Mouse (Mus musculus) neural tube, embryonic 14.5 days (tissue): Measurements from ENCODE around the gene Chst4. TPM values are rescaled to one million over a fixed set of nuclear protein-coding genes. Genes with fewer than 3 reads are reported as not detected.

Experiments used
- ATAC-seq: fragments of 200-750 bp; cut with Nextera tagmentation; 2 replicates; pipeline ENCODE4 v1.8.0; 2017; ENCODE audit warnings: low read depth, mild to moderate bottlenecking, moderate TSS enrichment, moderate library complexity
- H3K27ac ChIP-seq: fragments of 300-500 bp; sonication (generic); 2 replicates; pipeline ENCODE4 v1.5.1; 2014; ENCODE audit warnings: low read depth, mild to moderate bottlenecking, control low read depth, low read length, moderate library complexity, mixed read lengths
- H3K27me3 ChIP-seq: fragments of 300-500 bp; sonication (generic); 2 replicates; pipeline ENCODE4 v1.6.1; 2014; ENCODE audit warnings: low read length; ENCODE audit not compliant: control insufficient read depth, insufficient read depth
- H3K36me3 ChIP-seq: fragments of 300-500 bp; sonication (generic); 2 replicates; pipeline ENCODE4 v1.6.1; 2014; ENCODE audit warnings: low read length, mixed read lengths; ENCODE audit not compliant: control insufficient read depth, insufficient read depth
- H3K4me1 ChIP-seq: fragments of 300-500 bp; sonication (generic); 2 replicates; pipeline ENCODE4 v1.6.1; 2014; ENCODE audit warnings: low read length; ENCODE audit not compliant: control insufficient read depth, insufficient read depth
- H3K4me2 ChIP-seq: fragments of 300-500 bp; sonication (generic); 2 replicates; pipeline ENCODE4 v1.6.1; 2014; ENCODE audit warnings: mild to moderate bottlenecking, low read depth, low read length, control low read depth
- H3K4me3 ChIP-seq: fragments of 300-500 bp; sonication (generic); 2 replicates; pipeline ENCODE4 v1.5.1; 2014; ENCODE audit warnings: low read depth, low read length, control low read depth, mixed read lengths
- H3K9ac ChIP-seq: fragments of 300-500 bp; sonication (generic); replicated peaks from 2 replicates; pipeline ENCODE4 v1.6.1; 2014; ENCODE audit warnings: low read depth, mild to moderate bottlenecking, control low read depth, low read length, mixed read lengths
- H3K9me3 ChIP-seq: fragments of 300-500 bp; sonication (generic); 2 replicates; pipeline ENCODE4 v1.6.1; 2016; ENCODE audit warnings: low read length; ENCODE audit not compliant: control insufficient read depth
- WGBS: fragments of 180-500 bp; shearing (Covaris S2); extraction: QIAGEN DNeasy Blood & Tissue Kit; methylation state at CpG from one replicate; pipeline ENCODE4 v1.1.7; 2014; 5-methylcytosine and 5-hydroxymethylcytosine counted together
- polyA plus RNA-seq: library from polyadenylated mRNA; unstranded; fragments of >200 nt; fragmentation: Nextera tagmentation; extraction: Ambion mirVana; gene quantifications from 2 replicates; pipeline ENCODE4 v1.2.1, GENCODE M21; 2014

Gene Chst4
- polyA plus RNA-seq, 1 experiment from 2014 or later = not detected

GRCm38 (mm10) chr8:110010868-110011267 is 28.7 kb downstream of the Chst4 start:
- 43% methylated on average over 5 of the region's 5 CpGs for WGBS
- Histone ChIP-seq H3K4me2 (no peak overlapping the region), H3K9me3 (no peaks in the 10 kb centered on the region), H3K27ac (no peak overlapping the region), H3K36me3 (no peaks in the 10 kb centered on the region), H3K27me3 (no peaks in the 10 kb centered on the region), H3K4me3 (no peak overlapping the region), H3K4me1 (peaks cover 5% of the 10 kb centered on the region), H3K9ac (no peak overlapping the region)
- no peak for ATAC-seq

- Histone ChIP-seq H3K4me3 (no peak overlapping the region), H3K9ac (no peak overlapping the region), H3K4me1 (peaks cover 5% of the 10 kb centered on the region), H3K4me2 (no peak overlapping the region), H3K9me3 (no peaks in the 10 kb centered on the region), H3K27ac (no peak overlapping the region), H3K27me3 (no peaks in the 10 kb centered on the region), H3K36me3 (no peaks in the 10 kb centered on the region)
- no peak for ATAC-seq
- 78% methylated on average over 8 of the region's 8 CpGs for WGBS
Measured at GRCm38 (mm10) chr8:110008995-110009446, 30.5 kb downstream of the Chst4 start.

- peaks cover 5% of the 10 kb centered on the region for H3K4me1 ChIP-seq
- no peaks in the 10 kb centered on the region for H3K36me3 ChIP-seq
- no peak overlapping the region for H3K9ac ChIP-seq
- H3K27ac ChIP-seq = no peak overlapping the region
- no peaks in the 10 kb centered on the region for H3K27me3 ChIP-seq
- WGBS = 90% methylated on average over 26 of the region's 26 CpGs
- ATAC-seq = no peak
- no peak overlapping the region for H3K4me2 ChIP-seq
- no peak overlapping the region for H3K4me3 ChIP-seq
- H3K9me3 ChIP-seq = no peaks in the 10 kb centered on the region
Measured at GRCm38 (mm10) chr8:110008228-110008994, 31.1 kb downstream of the Chst4 start.

DNA sequence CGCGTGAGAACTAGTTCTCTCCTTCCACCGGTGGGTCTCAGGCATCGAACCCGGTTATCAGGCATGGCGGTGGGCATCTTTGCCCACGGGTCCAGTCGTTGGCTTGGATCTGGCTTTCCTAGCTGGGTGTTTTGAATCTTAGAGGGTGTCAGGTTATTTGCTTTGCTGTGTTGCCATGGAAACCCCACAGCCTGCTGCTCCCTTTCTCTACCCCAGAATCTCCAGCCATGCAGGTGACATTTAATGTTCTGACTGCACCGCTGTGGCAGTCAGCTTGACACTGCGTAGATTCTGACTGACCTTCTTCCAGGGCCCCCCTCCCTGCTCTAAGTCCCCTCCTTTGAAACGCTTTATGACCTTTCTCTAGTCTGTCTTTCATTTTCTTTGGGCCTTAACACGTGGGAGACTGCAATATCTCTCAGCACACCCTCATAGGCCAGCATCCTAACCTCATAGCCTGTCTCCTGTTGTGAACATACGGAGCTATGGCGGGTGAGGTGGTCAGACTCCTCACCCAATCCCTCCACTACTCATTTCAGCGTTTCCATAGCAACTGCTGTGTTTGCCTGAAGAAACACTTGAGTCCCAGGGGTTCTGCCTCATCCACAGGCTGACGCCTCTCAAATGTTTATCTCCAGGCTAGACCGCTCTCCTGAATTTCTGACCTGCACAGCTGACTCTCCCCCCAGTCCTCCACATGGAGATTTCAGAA is 33.1 kb downstream of the Chst4 start:
- Histone ChIP-seq H3K4me1 (peaks cover 5% of the 10 kb centered on the region), H3K9ac (no peak overlapping the region), H3K4me3 (no peak overlapping the region), H3K4me2 (no peak overlapping the region), H3K27me3 (no peaks in the 10 kb centered on the region), H3K9me3 (no peaks in the 10 kb centered on the region), H3K36me3 (no peaks in the 10 kb centered on the region), H3K27ac (peak overlapping the region; percentile 34; the same call in 1 of the 2 replicates)
- 50% methylated on average over 17 of the region's 17 CpGs for WGBS
- peak; percentile 49 for ATAC-seq

DNA sequence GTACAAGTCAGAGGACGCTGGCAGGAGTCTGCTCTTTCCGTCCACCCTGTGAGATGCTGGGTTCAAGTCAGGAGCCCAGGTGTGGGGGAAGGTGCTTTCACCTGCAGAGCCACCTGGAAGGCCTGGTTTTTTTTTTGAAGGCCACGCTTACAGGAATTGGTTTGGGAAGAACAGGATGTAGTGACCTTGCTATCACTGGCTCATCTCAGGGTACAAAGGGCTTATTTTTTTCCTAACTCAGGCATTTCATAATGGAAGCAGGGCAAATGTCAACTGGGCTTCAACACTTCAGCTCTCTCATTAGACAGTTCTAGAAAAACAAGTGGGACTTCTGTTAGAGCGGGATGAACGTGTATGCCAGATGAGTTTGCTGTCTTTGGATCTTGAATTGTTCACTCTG is 35.2 kb downstream of the Chst4 start:
- Histone ChIP-seq H3K36me3 (no peaks in the 10 kb centered on the region), H3K4me2 (no peak overlapping the region), H3K4me3 (no peak overlapping the region), H3K4me1 (peaks cover 5% of the 10 kb centered on the region), H3K27ac (no peak overlapping the region), H3K9ac (no peak overlapping the region), H3K27me3 (no peaks in the 10 kb centered on the region), H3K9me3 (no peaks in the 10 kb centered on the region)
- ATAC-seq = no peak
- 83% methylated on average over 5 of the region's 5 CpGs for WGBS

- H3K9ac ChIP-seq = no peak overlapping the region
- no peaks in the 10 kb centered on the region for H3K9me3 ChIP-seq
- no peak overlapping the region for H3K4me3 ChIP-seq
- no peak overlapping the region for H3K4me2 ChIP-seq
- H3K27ac ChIP-seq = no peak overlapping the region
- 34% methylated on average over 9 of the region's 9 CpGs for WGBS
- no peak for ATAC-seq
- no peaks in the 10 kb centered on the region for H3K36me3 ChIP-seq
- peaks cover 5% of the 10 kb centered on the region for H3K4me1 ChIP-seq
- H3K27me3 ChIP-seq = no peaks in the 10 kb centered on the region
Measured at GRCm38 (mm10) chr8:110002953-110003352, 36.6 kb downstream of the Chst4 start.

DNA sequence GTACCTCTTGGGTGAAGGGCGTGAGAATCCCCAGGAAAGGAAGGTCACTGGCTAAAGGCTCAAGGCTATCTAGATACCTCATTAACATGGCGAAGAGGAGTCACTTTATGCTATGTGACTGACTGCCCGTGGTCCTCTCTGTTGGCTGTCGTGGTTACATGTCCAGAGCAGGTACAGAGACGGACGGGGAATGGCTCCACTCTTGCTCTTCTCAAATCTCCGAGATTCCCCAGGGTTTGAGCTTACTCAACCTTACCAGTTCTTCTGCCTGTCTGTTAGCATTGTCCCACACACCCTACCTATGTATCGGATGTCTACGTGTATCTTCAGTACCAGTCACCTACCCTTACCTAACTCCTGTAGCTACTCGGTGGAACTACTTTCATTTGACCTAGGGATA is 39.6 kb downstream of the Chst4 start:
- H3K4me3 ChIP-seq = no peak overlapping the region
- no peaks in the 10 kb centered on the region for H3K9me3 ChIP-seq
- no peaks in the 10 kb centered on the region for H3K4me1 ChIP-seq
- no peaks in the 10 kb centered on the region for H3K27me3 ChIP-seq
- ATAC-seq = no peak
- no peak overlapping the region for H3K9ac ChIP-seq
- 88% methylated on average over 10 of the region's 10 CpGs for WGBS
- H3K27ac ChIP-seq = no peak overlapping the region
- no peak overlapping the region for H3K4me2 ChIP-seq
- no peaks in the 10 kb centered on the region for H3K36me3 ChIP-seq

GRCm38 (mm10) chr8:109998066-109998465 is 41.5 kb downstream of the Chst4 start:
- ATAC-seq = no peak
- H3K9me3 ChIP-seq = no peaks in the 10 kb centered on the region
- WGBS = 72% methylated on average over 7 of the region's 7 CpGs

DNA sequence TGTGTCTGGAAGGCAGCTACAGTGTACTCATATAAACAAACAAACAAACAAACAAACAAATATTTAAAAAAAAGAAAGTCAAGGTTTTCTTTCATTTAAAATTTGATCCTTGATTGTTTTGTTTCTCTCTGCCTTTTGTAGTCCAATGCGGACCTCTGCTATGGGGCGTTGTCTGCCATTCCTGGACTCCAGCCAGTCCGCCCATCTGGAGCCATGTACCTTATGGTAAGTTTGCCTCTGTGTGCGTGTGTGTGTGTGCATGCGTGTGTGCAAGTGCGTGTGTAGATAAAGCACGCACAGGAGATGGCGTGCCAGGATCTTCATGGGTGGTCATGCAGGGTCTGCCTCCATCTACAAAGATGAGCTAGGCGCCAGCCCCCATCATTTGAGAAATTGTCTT is 42.2 kb downstream of the Chst4 start:
- Histone ChIP-seq H3K4me2 (no peak overlapping the region), H3K36me3 (no peaks in the 10 kb centered on the region), H3K9ac (no peak overlapping the region), H3K4me3 (no peak overlapping the region), H3K4me1 (no peaks in the 10 kb centered on the region), H3K27me3 (no peaks in the 10 kb centered on the region), H3K27ac (no peak overlapping the region), H3K9me3 (no peaks in the 10 kb centered on the region)
- ATAC-seq = no peak
- WGBS = 77% methylated on average over 9 of the region's 9 CpGs

More at GRCm38 (mm10) chr8:109998066-109998465, 41.5 kb downstream of the Chst4 start:
- Histone ChIP-seq H3K27me3 (no peaks in the 10 kb centered on the region), H3K9ac (no peak overlapping the region), H3K27ac (no peak overlapping the region), H3K4me2 (no peak overlapping the region), H3K4me3 (no peak overlapping the region), H3K36me3 (no peaks in the 10 kb centered on the region), H3K4me1 (no peaks in the 10 kb centered on the region)
